Mouse (Mus musculus) right cerebral cortex, postnatal 36 days (tissue): ENCODE results near the gene Camk2g.
"Not testable (repeated sequence)": the region's sequence is repeated elsewhere in the genome, so short reads cannot be mapped to it uniquely, and the experiment has no call there.

ENCODE experiments used
- DNase-seq, 2 experiments: peaks; one replicate each; pipeline ENCODE4 v3.0.0; 2022; ENCODE audit warnings: low spot score in 2 of 2, mixed read lengths in 1 of 2

Camk2g gene

DNA sequence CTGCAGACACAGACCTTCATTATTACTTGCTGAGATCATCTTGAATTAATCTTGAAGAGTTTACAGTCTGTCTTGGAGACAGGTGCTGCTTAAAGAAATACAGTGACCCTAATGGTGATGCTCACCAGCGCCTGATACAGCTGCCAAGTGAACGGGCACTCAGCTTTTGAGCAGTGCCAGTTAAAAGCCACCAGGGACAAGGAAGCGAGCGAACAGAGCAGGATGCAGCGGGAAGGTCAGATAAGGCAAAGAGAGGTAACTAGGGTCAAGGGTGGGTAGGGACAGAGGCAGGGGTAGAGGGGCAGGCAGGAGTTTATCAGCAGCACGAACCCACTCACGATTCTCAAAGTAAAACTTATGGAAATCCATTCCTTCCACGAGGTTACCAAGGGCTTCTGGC, 55.4 kb downstream of the Camk2g start:
- DNase-seq, result no peak

DNA sequence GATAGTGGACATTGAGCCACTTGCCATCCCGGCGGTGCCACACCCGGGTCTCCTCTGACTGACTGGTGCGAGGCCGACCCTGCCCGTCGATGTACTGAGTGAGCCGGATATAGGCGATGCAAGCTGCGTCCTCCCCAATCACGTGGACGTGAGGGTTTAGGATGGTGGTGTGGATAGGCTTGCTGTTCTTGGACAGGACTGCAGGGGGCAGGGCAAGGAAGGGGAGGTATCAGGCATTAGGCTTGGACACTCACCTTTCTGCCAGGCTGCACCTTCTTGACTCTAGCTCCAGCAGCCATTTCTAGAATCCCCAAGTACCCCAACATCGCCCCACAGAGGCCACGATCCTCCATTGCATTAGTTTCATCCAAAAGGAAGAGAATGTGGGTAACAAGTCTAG, 56.6 kb downstream of the Camk2g start:
- no peak for DNase-seq

GRCm38 (mm10) chr14:20735892-20736390, 57.9 kb downstream of the Camk2g start:
- DNase-seq, result no peak

- no peak for DNase-seq
Measured at GRCm38 (mm10) chr14:20735052-20735451, 58.8 kb downstream of the Camk2g start.

DNA sequence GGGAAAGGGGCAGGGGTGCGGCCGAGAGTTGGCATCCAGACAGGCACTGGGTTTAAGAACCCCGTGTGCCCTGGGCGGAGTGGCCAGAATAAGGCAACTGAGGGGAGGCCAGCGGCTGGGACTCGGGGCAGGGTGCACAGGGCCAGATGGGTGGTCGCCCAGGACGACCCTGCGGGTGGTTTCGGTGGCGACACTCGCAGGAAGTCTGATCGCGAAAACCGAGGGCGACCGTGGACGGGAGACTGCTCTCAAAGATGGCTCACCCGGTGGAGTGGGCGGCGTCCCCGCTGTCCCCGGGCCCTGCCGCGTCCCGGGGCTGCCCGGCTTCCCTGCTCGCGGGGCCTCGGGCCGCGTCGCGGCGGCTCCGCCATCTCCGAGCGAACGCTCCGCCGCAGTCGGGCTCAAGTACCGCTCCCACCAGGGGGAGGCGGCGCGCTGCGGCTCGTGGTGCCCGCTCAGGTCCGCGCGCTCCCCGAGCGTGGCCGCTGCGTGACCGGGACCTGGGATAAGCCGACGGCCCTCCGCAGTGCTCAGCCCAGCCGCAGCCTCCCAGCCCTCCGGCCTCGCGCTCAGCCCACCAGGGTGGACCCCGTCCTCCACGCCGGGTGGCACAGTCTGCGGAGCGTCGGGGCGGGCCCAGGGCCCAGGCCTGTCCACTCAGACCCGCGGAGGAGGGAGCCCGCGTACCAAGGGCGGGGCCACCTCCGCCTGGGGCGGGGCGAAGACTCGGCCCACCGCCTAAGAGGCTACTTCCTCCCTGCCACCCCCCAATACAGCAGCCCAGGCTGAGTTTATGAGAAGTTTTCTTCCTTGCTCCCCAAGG, 59.7 kb downstream of the Camk2g start, which contains the start of gene Ndst2:
TSS of gene Ndst2 (minus strand) at position 611 of the 823 bp plus-strand sequence.
- peak; percentile 75 to 77 for DNase-seq

DNA sequence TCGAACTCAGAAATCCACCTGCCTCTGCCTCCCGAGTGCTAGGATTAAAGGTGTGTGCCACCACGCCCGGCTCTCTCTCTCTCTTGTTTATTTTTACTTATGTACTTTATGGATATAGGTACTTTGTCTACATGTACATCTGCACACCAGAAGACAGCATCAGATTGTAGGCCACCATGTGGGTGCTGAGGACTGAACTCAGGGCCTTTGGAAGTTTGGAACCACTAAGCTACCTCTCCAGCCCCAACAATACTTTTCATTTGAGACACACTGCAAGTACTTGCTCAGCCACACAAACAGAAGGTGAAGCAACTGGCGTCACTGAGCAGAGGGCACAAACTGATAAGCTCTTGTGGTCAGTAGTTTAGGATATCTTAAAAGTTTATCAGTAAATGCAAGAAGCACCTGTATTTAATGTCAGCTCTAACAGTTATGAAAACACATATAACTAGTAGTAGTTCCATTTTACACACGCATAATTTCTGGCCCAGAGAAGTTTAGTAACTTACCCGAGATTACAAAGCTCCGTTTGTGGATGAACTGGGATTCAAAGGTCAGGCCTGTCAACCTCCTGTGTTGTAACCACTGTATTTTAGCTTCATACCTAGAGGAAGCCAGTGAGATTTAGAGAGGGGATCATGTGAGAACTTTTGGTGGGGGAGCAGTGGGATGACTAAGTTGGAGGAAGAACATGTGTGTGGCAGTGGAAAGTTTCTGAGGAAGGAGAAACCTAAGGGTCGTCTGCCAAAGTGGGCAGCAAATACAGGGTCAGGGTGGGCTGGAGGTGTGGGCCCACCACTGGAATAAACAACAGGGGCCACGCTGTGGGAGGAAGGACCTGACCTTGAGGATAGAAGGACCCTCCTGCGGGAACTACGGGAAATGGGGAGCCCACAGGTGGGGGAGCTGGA, 60.6 kb downstream of the Camk2g start:
- no peak for DNase-seq

- no peak for DNase-seq
Measured at GRCm38 (mm10) chr14:20730853-20731602, 62.9 kb downstream of the Camk2g start.

DNA sequence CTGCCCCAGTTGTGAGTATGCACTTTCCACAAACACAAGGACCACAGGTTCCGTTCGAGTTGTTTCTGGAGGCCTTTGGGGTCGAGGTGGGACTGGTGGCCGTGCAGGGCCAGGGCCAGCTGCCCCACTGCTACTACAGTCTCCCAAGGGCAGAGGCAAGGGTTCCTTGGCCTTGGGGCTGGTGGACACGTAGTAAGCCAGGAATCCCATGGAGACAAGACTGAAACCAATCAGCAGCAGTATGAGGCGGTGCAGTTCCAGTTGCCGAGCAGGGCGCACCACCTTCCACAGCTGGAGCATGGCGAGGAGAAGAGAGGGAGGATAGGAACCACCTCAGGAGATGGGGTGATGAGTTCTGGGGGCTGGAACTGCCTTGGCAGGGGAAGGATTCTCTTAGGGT, 64.0 kb downstream of the Camk2g start:
- no peak for DNase-seq

DNA sequence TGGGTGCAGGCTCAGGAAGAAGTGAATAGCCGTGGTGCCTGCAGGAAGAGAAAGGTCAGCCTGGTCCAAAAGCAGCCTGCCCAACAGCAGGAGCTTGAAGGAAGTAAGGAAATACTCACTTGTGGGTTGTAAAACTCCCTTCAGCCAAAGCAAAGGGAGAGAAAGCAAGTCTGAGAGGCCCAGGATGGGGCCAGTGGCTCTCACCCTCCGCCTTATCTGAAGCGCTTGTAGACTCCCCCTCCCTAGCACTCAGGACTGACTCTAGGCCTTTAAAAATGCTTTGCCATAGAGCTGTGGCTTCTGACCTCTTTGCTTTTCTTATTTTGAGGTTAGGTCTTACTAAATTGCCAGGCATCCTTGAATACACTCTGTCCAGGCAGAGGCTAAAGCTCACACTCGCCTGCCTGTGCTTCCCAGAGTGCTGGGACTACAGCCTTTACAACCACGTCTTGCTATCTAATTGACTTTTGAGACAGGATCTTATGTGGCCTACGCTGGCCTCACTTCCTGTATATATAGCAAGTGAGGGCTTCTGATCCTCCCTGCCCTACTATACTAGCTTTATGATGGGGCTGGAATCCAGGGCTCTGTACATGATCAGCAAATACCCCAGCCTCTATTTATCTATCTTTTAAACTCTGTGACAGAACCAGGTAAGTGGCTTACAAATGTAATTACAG, 68.1 kb downstream of the Camk2g start:
- DNase-seq, result no peak

- peak in 1 of 2 experiments; percentile 43 for DNase-seq
Measured at GRCm38 (mm10) chr14:20724043-20724442, 69.8 kb downstream of the Camk2g start.

GRCm38 (mm10) chr14:20723006-20723405, 70.9 kb downstream of the Camk2g start:
- no peak for DNase-seq

GRCm38 (mm10) chr14:20721371-20721770, 72.5 kb downstream of the Camk2g start:
- no peak for DNase-seq

GRCm38 (mm10) chr14:20719767-20720166, 74.1 kb downstream of the Camk2g start:
- DNase-seq, result no peak

GRCm38 (mm10) chr14:20718443-20718842, 75.4 kb downstream of the Camk2g start:
- DNase-seq, result no peak

DNA sequence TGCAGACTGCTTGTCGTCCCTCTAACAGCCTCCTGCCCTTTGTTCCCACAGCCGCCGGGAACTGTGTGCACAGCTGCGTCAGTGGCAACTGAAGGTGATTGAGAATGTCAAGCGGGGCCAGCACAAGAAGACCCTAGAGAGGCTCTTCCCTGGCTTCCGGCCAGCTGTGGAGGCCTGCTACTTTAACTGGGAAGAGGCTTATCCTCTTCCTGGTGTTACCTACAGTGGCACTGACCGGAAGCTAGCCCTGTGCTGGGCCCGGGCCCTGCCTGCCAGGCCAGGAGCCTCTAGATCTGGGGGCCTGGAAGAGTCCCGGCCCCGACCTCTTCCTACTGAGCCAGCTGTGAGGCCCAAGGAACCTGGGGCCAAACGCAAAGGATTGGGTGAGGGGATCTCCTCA, 80.1 kb downstream of the Camk2g start:
- no peak for DNase-seq

- no peak for DNase-seq
Measured at GRCm38 (mm10) chr14:20708239-20708638, 85.6 kb downstream of the Camk2g start.

GRCm38 (mm10) chr14:20707201-20708190, 86.4 kb downstream of the Camk2g start, which contains the start of gene Zswim8:
TSS of gene Zswim8 (plus strand) at chr14:20707552.
- DNase-seq, result peak; percentile 87 to 88

GRCm38 (mm10) chr14:20703461-20703860, 90.4 kb downstream of the Camk2g start:
- DNase-seq, result not testable (repeated sequence)

GRCm38 (mm10) chr14:20702741-20703381, 91.0 kb downstream of the Camk2g start, which contains the start of gene Chchd1:
TSS of gene Chchd1 (plus strand) at chr14:20703006.
- peak; percentile 84 to 85 for DNase-seq
